Mouse (Mus musculus) cerebellum, adult (tissue): ENCODE measurements around the gene Esp23.
"Not testable (repeated sequence)": the region's sequence is repeated elsewhere in the genome, so short reads cannot be mapped to it uniquely, and the experiment has no call there.

Experiments used
- ATAC-seq: cut with Nextera tagmentation; 2 replicates; pipeline ENCODE4 v1.9.2; 2017; ENCODE audit warnings: mild to moderate bottlenecking, moderate library complexity, mixed read lengths; ENCODE audit not compliant: insufficient number of reproducible peaks, low FRiP score, low TSS enrichment

The Esp23 gene

GRCm38 (mm10) chr17:39076937-39077336 is at the start of gene Esp23:
Gene Esp23, minus strand, starts transcription at chr17:39077037.
- ATAC-seq = no peak

- not testable (repeated sequence) for ATAC-seq
Measured at GRCm38 (mm10) chr17:39107126-39107525, 30.3 kb upstream of the Esp23 start.

- ATAC-seq = no peak
Measured at GRCm38 (mm10) chr17:39095034-39095433, 18.2 kb upstream of the Esp23 start, which contains the start of gene Esp22. Gene Esp22, plus strand, starts transcription at chr17:39095334.

- ATAC-seq = no peak
Measured at GRCm38 (mm10) chr17:39063641-39064040, 13.2 kb downstream of the Esp23 start.

- ATAC-seq = no peak
Measured at GRCm38 (mm10) chr17:39043241-39043640, 33.6 kb downstream of the Esp23 start, which contains the start of gene Gm21903. Gene Gm21903, minus strand, starts transcription at chr17:39043341.

- ATAC-seq = not testable (repeated sequence)
Measured at GRCm38 (mm10) chr17:39036395-39036794, 40.4 kb downstream of the Esp23 start, which contains the start of gene Esp24. Gene Esp24, plus strand, starts transcription at chr17:39036695.
